Mouse (Mus musculus): ENCODE measurements around the gene Areg.

DNA sequence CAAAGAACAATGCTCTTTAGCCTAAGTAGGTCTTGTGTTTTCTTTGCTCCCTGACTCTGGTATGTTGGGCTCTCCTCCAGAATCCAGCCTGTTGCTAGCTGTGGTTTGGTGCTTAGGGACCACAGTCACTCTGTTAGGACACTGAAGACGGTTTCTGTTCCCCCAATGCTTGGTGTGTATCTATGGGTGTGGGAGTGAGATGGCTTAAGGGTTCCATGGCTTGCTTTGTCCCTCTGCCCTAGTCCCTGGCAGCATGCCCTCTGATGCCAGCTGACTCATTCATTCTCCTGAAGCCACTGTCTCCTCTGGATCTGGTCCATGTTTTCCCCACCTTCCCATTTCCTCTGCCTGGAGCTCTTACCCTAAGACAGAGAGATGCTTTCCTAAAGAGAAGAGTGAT is 24.8 kb upstream of the Areg start:
- no peak for TF ChIP-seq CTCF (IDR thresholded peaks at IDR 0.05; ENCODE audit: borderline replicate concordance, insufficient read depth, low read depth, low read length)
- no peak for TF ChIP-seq POLR2A (IDR thresholded peaks at IDR 0.05; ENCODE audit: borderline replicate concordance, insufficient read depth, low read length)
